Mouse (Mus musculus) erythroblast, embryonic 14.5 days (primary cell): Measurements from ENCODE around the gene Lgals8.

Source experiments
- GATA1 ChIP-seq: IDR thresholded peaks from 2 replicates; pipeline ENCODE4 v1.6.1; 2012; ENCODE audit warnings: low read length, inconsistent platforms, mixed read lengths
- TAL1 ChIP-seq: IDR thresholded peaks from 3 replicates; pipeline ENCODE4 v1.6.1; 2012; ENCODE audit warnings: low read length, inconsistent platforms, mixed read lengths

DNA sequence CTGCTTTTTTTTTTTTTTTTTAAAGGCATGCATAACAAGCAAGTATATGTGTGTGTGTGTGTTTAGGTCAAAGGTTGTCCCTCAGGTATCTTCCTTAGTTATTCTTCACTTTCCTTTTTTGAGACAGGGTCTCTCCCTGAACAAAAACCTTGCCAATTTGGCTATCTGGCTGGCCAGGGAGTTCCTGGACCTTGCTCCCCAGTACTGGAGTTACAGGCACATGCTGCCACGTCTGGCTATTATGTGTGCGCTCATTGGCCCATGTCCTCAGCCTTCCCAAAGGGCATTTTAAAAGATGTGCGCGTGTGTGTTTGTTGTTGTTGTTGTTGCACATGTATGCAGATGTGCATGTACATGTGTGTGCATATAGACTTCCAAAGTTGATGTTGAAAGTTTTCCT is 12.1 kb upstream of the Lgals8 start:
- TF ChIP-seq TAL1 = no peak
- no peak for TF ChIP-seq GATA1
